Mouse (Mus musculus): ENCODE results near the gene Gsn. TPM values are rescaled to one million over a fixed set of nuclear protein-coding genes. Genes with fewer than 3 reads are reported as not detected.

Gene Gsn
- total and polyA plus RNA-seq, 3 experiments, result 24.2 to 54.2 (median 42.9) TPM

DNA sequence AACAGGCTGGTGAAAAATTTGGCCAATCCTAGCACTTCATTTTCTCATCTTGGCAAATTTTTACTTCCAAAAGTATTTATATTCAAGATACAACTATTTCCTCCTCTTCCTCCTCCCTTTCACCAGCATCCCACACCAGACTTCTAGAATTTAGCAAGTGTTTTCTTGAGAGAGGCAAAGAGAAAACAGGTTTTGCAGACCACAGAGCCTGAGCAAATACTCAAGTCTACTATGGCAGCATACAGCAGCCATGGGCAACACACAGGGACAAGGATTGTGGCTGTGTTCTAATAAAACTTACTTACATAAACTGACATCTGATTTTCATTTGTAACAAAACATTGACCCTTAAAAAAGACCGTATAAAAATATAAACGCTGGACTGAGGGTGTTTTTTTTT lies 75.0 kb downstream of the Gsn start:
- TF ChIP-seq CTCF (conservative IDR thresholded peaks at IDR 0.05 in 1 of 2, IDR thresholded peaks at IDR 0.05 in 1 of 2; ENCODE audit: low read depth in 2 of 2, low read length in 2 of 2) (no peak), PAX5 (IDR thresholded peaks at IDR 0.05; ENCODE audit: low read length) (no peak), MYC (IDR thresholded peaks at IDR 0.05; ENCODE audit: low read depth, low read length) (no peak), MEF2A (IDR thresholded peaks at IDR 0.05; ENCODE audit: borderline replicate concordance, low read depth, low read length) (no peak), GABPA (IDR thresholded peaks at IDR 0.05; ENCODE audit: insufficient replicate concordance, low read depth, low read length) (no peak), UBTF (IDR thresholded peaks at IDR 0.05; ENCODE audit: low read depth, low read length) (no peak), SIN3A (IDR thresholded peaks at IDR 0.05; ENCODE audit: low read length) (no peak), ZMIZ1 (IDR thresholded peaks at IDR 0.05; ENCODE audit: low read depth, low read length) (no peak), MAFK (IDR thresholded peaks at IDR 0.05; ENCODE audit: insufficient replicate concordance, low read length) (no peak), CHD1 (IDR thresholded peaks at IDR 0.05; ENCODE audit: low read depth, low read length) (no peak)
- H3K27me3 ChIP-seq (replicated peaks), result peaks cover 8% of the 10 kb centered on the region
- in situ Hi-C loops (cut with MboI; ENCODE audit: low pct_ligation_motif_present, low pct_unique_long_range_greater_than_20kb, low sequenced_read_pairs), result no loop called here
- H3K36me3 ChIP-seq (replicated peaks in 1 of 2; ENCODE audit: control insufficient read depth in 1 of 2, insufficient read depth in 1 of 2, low read length in 1 of 2), result no peaks in the 10 kb centered on the region
- H3K79me2 ChIP-seq (replicated peaks; ENCODE audit: control insufficient read depth, extremely low read depth, insufficient read depth, poor library complexity, severe bottlenecking), result no peaks in the 10 kb centered on the region
- H3K27ac ChIP-seq (ENCODE audit: insufficient read depth, low read depth), result no peak overlapping the region
- no peak overlapping the region for H3K4me3 ChIP-seq (replicated peaks in 1 of 3; ENCODE audit: low read depth in 2 of 3, low read length in 2 of 3, poor library complexity in 1 of 3)
- H3K9me3 ChIP-seq (replicated peaks; ENCODE audit: low read length), result no peaks in the 10 kb centered on the region
- dilution Hi-C loops (cut with MboI; ENCODE audit: extremely low pct_ligation_motif_present, extremely low pct_unique_long_range_greater_than_20kb, low sequenced_read_pairs), result no loop called here
- H3K9ac ChIP-seq (ENCODE audit: insufficient read depth, low read depth), result no peak overlapping the region
- DNase-seq (ENCODE audit: extremely low read depth), result no peak
- H3K4me1 ChIP-seq (ENCODE audit: control insufficient read depth in 1 of 2, insufficient read depth in 2 of 2), result peaks cover 5 to 15% of the 10 kb centered on the region in 2 experiments; a peak in 3 of 4 replicates
- no peak overlapping the region for H3K4me2 ChIP-seq (ENCODE audit: insufficient read depth, low read depth, poor library complexity, severe bottlenecking)

DNA sequence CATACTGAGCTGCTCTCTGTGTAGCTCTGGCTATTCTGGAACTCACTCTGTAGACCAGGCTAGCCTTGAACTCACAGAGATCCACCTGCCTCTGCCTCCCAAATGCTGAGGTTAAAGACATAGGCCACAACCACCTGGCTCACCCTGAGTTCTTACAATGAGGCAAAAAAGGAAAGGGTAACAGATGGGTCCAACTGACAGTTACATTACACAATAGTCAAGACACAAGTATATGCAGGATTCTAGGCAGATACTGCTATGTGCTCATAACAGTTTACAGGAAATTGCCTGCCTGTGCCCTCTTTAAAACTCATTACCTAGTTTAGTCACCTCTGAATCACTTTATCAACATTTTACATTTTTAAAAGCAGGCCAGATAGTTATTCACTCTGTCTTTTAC lies 77.5 kb downstream of the Gsn start:
- Histone ChIP-seq H3K4me3 (replicated peaks in 1 of 3; ENCODE audit: low read depth in 2 of 3, low read length in 2 of 3, poor library complexity in 1 of 3) (no peak overlapping the region), H3K9ac (ENCODE audit: insufficient read depth, low read depth) (no peak overlapping the region), H3K4me1 (ENCODE audit: control insufficient read depth in 1 of 2, insufficient read depth in 2 of 2) (peaks cover 3 to 21% of the 10 kb centered on the region in 2 experiments), H3K79me2 (replicated peaks; ENCODE audit: control insufficient read depth, extremely low read depth, insufficient read depth, poor library complexity, severe bottlenecking) (no peaks in the 10 kb centered on the region), H3K27ac (ENCODE audit: insufficient read depth, low read depth) (no peak overlapping the region), H3K36me3 (replicated peaks in 1 of 2; ENCODE audit: control insufficient read depth in 1 of 2, insufficient read depth in 1 of 2, low read length in 1 of 2) (no peaks in the 10 kb centered on the region), H3K27me3 (replicated peaks) (peaks cover 12% of the 10 kb centered on the region), H3K4me2 (ENCODE audit: insufficient read depth, low read depth, poor library complexity, severe bottlenecking) (no peak overlapping the region), H3K9me3 (replicated peaks; ENCODE audit: low read length) (no peaks in the 10 kb centered on the region)
- in situ Hi-C loops (cut with MboI; ENCODE audit: low pct_ligation_motif_present, low pct_unique_long_range_greater_than_20kb, low sequenced_read_pairs) (no loop called here), dilution Hi-C loops (cut with MboI; ENCODE audit: extremely low pct_ligation_motif_present, extremely low pct_unique_long_range_greater_than_20kb, low sequenced_read_pairs) (no loop called here)
- DNase-seq (ENCODE audit: extremely low read depth), result no peak
- TF ChIP-seq NRF1 (IDR thresholded peaks at IDR 0.05; ENCODE audit: low read depth, low read length), result no peak
- TF ChIP-seq ETS1 (conservative IDR thresholded peaks at IDR 0.05; ENCODE audit: low read depth, low read length), result no peak
- TF ChIP-seq MAX (IDR thresholded peaks at IDR 0.05; ENCODE audit: low read length), result no peak
- TF ChIP-seq TBP (conservative IDR thresholded peaks at IDR 0.05; ENCODE audit: low read depth, low read length), result no peak
- TF ChIP-seq POLR2AphosphoS2 (IDR thresholded peaks at IDR 0.05; ENCODE audit: low read depth, low read length), result no peak
- TF ChIP-seq MAFK (IDR thresholded peaks at IDR 0.05; ENCODE audit: insufficient replicate concordance, low read length), result no peak
- no peak for TF ChIP-seq USF1 (IDR thresholded peaks at IDR 0.05; ENCODE audit: low read depth, low read length)
- TF ChIP-seq SIN3A (IDR thresholded peaks at IDR 0.05; ENCODE audit: low read length), result no peak
- no peak for TF ChIP-seq KAT2A (IDR thresholded peaks at IDR 0.05; ENCODE audit: insufficient replicate concordance, low read length)
- TF ChIP-seq RAD21 (IDR thresholded peaks at IDR 0.05; ENCODE audit: low read depth, low read length), result no peak
- no peak for TF ChIP-seq CHD1 (IDR thresholded peaks at IDR 0.05; ENCODE audit: low read depth, low read length)
- no peak for TF ChIP-seq JUND (conservative IDR thresholded peaks at IDR 0.05; ENCODE audit: low read depth, low read length)
- no peak for TF ChIP-seq MYC (IDR thresholded peaks at IDR 0.05; ENCODE audit: low read depth, low read length)
- TF ChIP-seq PAX5 (IDR thresholded peaks at IDR 0.05; ENCODE audit: low read length), result no peak
- no peak for TF ChIP-seq ZC3H11A (IDR thresholded peaks at IDR 0.05; ENCODE audit: low read depth, low read length)
- no peak for TF ChIP-seq MXI1 (IDR thresholded peaks at IDR 0.05; ENCODE audit: low read depth, low read length)
- TF ChIP-seq POLR2A (IDR thresholded peaks at IDR 0.05; ENCODE audit: low read depth, low read length), result no peak
- TF ChIP-seq ZMIZ1 (IDR thresholded peaks at IDR 0.05; ENCODE audit: low read depth, low read length), result no peak
- no peak for TF ChIP-seq ZKSCAN1 (IDR thresholded peaks at IDR 0.05; ENCODE audit: borderline replicate concordance, low read depth, low read length)
- TF ChIP-seq NELFE (IDR thresholded peaks at IDR 0.05; ENCODE audit: low read depth, low read length), result no peak
